Mouse (Mus musculus): ENCODE data around the gene Rhbdl1. TPM values are rescaled to one million over a fixed set of nuclear protein-coding genes. Genes with fewer than 3 reads are reported as not detected.

Rhbdl1 gene
- polyA plus RNA-seq, 1 experiment from 2014 or later: not detected

Other genes starting within 250 kb of the Rhbdl1 start
- gene Gng13, start 120.1 kb downstream of the Rhbdl1 start, polyA plus RNA-seq (2014; fragmentation: Illumina TruSeq; extraction: RNeasy Lipid Tissue Mini Kit (QIAGEN cat#74804); ENCODE audit: low read depth, low replicate concordance): not detected
- not detected for gene Chtf18, start 109.9 kb downstream of the Rhbdl1 start, polyA plus RNA-seq (2014; fragmentation: Illumina TruSeq; extraction: RNeasy Lipid Tissue Mini Kit (QIAGEN cat#74804); ENCODE audit: low read depth, low replicate concordance)
- not detected for gene Rpusd1, start 109.6 kb downstream of the Rhbdl1 start, polyA plus RNA-seq (2014; fragmentation: Illumina TruSeq; extraction: RNeasy Lipid Tissue Mini Kit (QIAGEN cat#74804); ENCODE audit: low read depth, low replicate concordance)
- gene Mslnl, start 101.3 kb downstream of the Rhbdl1 start, polyA plus RNA-seq (2014; fragmentation: Illumina TruSeq; extraction: RNeasy Lipid Tissue Mini Kit (QIAGEN cat#74804); ENCODE audit: low read depth, low replicate concordance): not detected
- not detected for gene Msln, start 82.9 kb downstream of the Rhbdl1 start, polyA plus RNA-seq (2014; fragmentation: Illumina TruSeq; extraction: RNeasy Lipid Tissue Mini Kit (QIAGEN cat#74804); ENCODE audit: low read depth, low replicate concordance)
- 3.4 TPM for gene Narfl, start 63.5 kb downstream of the Rhbdl1 start, polyA plus RNA-seq (2014; fragmentation: Illumina TruSeq; extraction: RNeasy Lipid Tissue Mini Kit (QIAGEN cat#74804); ENCODE audit: low read depth, low replicate concordance)
- gene Haghl, start 51.6 kb downstream of the Rhbdl1 start, polyA plus RNA-seq (2014; fragmentation: Illumina TruSeq; extraction: RNeasy Lipid Tissue Mini Kit (QIAGEN cat#74804); ENCODE audit: low read depth, low replicate concordance): 0.64 TPM
- gene Ccdc78, start 50.7 kb downstream of the Rhbdl1 start, polyA plus RNA-seq (2014; fragmentation: Illumina TruSeq; extraction: RNeasy Lipid Tissue Mini Kit (QIAGEN cat#74804); ENCODE audit: low read depth, low replicate concordance): not detected
- 0.52 TPM for gene Fam173a, start 44.4 kb downstream of the Rhbdl1 start, polyA plus RNA-seq (2014; fragmentation: Illumina TruSeq; extraction: RNeasy Lipid Tissue Mini Kit (QIAGEN cat#74804); ENCODE audit: low read depth, low replicate concordance)
- gene AC134908.4, start 41.6 kb downstream of the Rhbdl1 start, polyA plus RNA-seq (2014; fragmentation: Illumina TruSeq; extraction: RNeasy Lipid Tissue Mini Kit (QIAGEN cat#74804); ENCODE audit: low read depth, low replicate concordance): 1.1 TPM
- gene Metrn, start 40.2 kb downstream of the Rhbdl1 start, polyA plus RNA-seq (2014; fragmentation: Illumina TruSeq; extraction: RNeasy Lipid Tissue Mini Kit (QIAGEN cat#74804); ENCODE audit: low read depth, low replicate concordance): 0.17 TPM
- gene Fbxl16, start 28.2 kb downstream of the Rhbdl1 start, polyA plus RNA-seq (2014; fragmentation: Illumina TruSeq; extraction: RNeasy Lipid Tissue Mini Kit (QIAGEN cat#74804); ENCODE audit: low read depth, low replicate concordance): 15.0 TPM
- 0.47 TPM for gene Wdr24, start 13.7 kb downstream of the Rhbdl1 start, polyA plus RNA-seq (2014; fragmentation: Illumina TruSeq; extraction: RNeasy Lipid Tissue Mini Kit (QIAGEN cat#74804); ENCODE audit: low read depth, low replicate concordance)
- gene Jmjd8, start 8.4 kb downstream of the Rhbdl1 start, polyA plus RNA-seq (2014; fragmentation: Illumina TruSeq; extraction: RNeasy Lipid Tissue Mini Kit (QIAGEN cat#74804); ENCODE audit: low read depth, low replicate concordance): 3.6 TPM
- gene Stub1, start 3.9 kb downstream of the Rhbdl1 start, polyA plus RNA-seq (2014; fragmentation: Illumina TruSeq; extraction: RNeasy Lipid Tissue Mini Kit (QIAGEN cat#74804); ENCODE audit: low read depth, low replicate concordance): 8.2 TPM
- not detected for gene Gm20683, start 4.5 kb upstream of the Rhbdl1 start, polyA plus RNA-seq (2014; fragmentation: Illumina TruSeq; extraction: RNeasy Lipid Tissue Mini Kit (QIAGEN cat#74804); ENCODE audit: low read depth, low replicate concordance)
- gene Rhot2, start 7.6 kb upstream of the Rhbdl1 start, polyA plus RNA-seq (2014; fragmentation: Illumina TruSeq; extraction: RNeasy Lipid Tissue Mini Kit (QIAGEN cat#74804); ENCODE audit: low read depth, low replicate concordance): 19.9 TPM
- gene Wdr90, start 24.2 kb upstream of the Rhbdl1 start, polyA plus RNA-seq (2014; fragmentation: Illumina TruSeq; extraction: RNeasy Lipid Tissue Mini Kit (QIAGEN cat#74804); ENCODE audit: low read depth, low replicate concordance): 2.5 TPM
- gene Mcrip2, start 31.5 kb upstream of the Rhbdl1 start, polyA plus RNA-seq (2014; fragmentation: Illumina TruSeq; extraction: RNeasy Lipid Tissue Mini Kit (QIAGEN cat#74804); ENCODE audit: low read depth, low replicate concordance): 5.5 TPM
- 24.4 TPM for gene Mettl26, start 37.8 kb upstream of the Rhbdl1 start, polyA plus RNA-seq (2014; fragmentation: Illumina TruSeq; extraction: RNeasy Lipid Tissue Mini Kit (QIAGEN cat#74804); ENCODE audit: low read depth, low replicate concordance)
- gene Wfikkn1, start 43.6 kb upstream of the Rhbdl1 start, polyA plus RNA-seq (2014; fragmentation: Illumina TruSeq; extraction: RNeasy Lipid Tissue Mini Kit (QIAGEN cat#74804); ENCODE audit: low read depth, low replicate concordance): not detected
- 2.7 TPM for gene Rab40c, start 82.4 kb upstream of the Rhbdl1 start, polyA plus RNA-seq (2014; fragmentation: Illumina TruSeq; extraction: RNeasy Lipid Tissue Mini Kit (QIAGEN cat#74804); ENCODE audit: low read depth, low replicate concordance)
- gene Pigq, start 107.6 kb upstream of the Rhbdl1 start, polyA plus RNA-seq (2014; fragmentation: Illumina TruSeq; extraction: RNeasy Lipid Tissue Mini Kit (QIAGEN cat#74804); ENCODE audit: low read depth, low replicate concordance): 41.2 TPM
- not detected for gene Nhlrc4, start 107.7 kb upstream of the Rhbdl1 start, polyA plus RNA-seq (2014; fragmentation: Illumina TruSeq; extraction: RNeasy Lipid Tissue Mini Kit (QIAGEN cat#74804); ENCODE audit: low read depth, low replicate concordance)
- not detected for gene A930017K11Rik, start 115.3 kb upstream of the Rhbdl1 start, polyA plus RNA-seq (2014; fragmentation: Illumina TruSeq; extraction: RNeasy Lipid Tissue Mini Kit (QIAGEN cat#74804); ENCODE audit: low read depth, low replicate concordance)
- 0.41 TPM for gene Capn15, start 148.5 kb upstream of the Rhbdl1 start, polyA plus RNA-seq (2014; fragmentation: Illumina TruSeq; extraction: RNeasy Lipid Tissue Mini Kit (QIAGEN cat#74804); ENCODE audit: low read depth, low replicate concordance)
- gene Rab11fip3, start 232.3 kb upstream of the Rhbdl1 start, polyA plus RNA-seq (2014; fragmentation: Illumina TruSeq; extraction: RNeasy Lipid Tissue Mini Kit (QIAGEN cat#74804); ENCODE audit: low read depth, low replicate concordance): 2.3 TPM

Data from adrenal gland, adult 10 weeks (tissue).